ENCODE assay signal across 9 mouse cellular contexts in genomic region chr5:136084891-136085651, GRCm38 (mm10). TPM values are rescaled to one million over a fixed set of nuclear protein-coding genes. Genes with fewer than 3 reads are reported as not detected.
A peak's percentile ranks its signal among the peaks of the same experiment; 100 is the strongest.
DNase-seq lines count a peak whose midpoint lies in the region; ATAC-seq and TF ChIP-seq lines count a peak whose summit lies in the region.
"Had no signal": no experiment of that assay in that cellular context is flagged by ENCODE, and none has a peak within 500 bp of the region (broad histone marks: within the 10 kb centered on the region; RNA-seq: fewer than 3 reads in every experiment).

No protein-coding gene starts in this region.

- ATAC-seq in heart, embryonic 11.5 days (replicated peaks; ENCODE audit: insufficient number of reproducible peaks, low FRiP score, low TSS enrichment): no peak
- no peak for ATAC-seq in embryonic facial prominence, embryonic 15.5 days (ENCODE audit: insufficient number of reproducible peaks, low FRiP score, low TSS enrichment, low read depth)
- peak; percentile 36; the same call in 1 of the 2 replicates for ATAC-seq in intestine, postnatal 0 days
- ATAC-seq in inflammation-experienced regulatory T-cells, adult 6 months: no peak

- H3K27me3 ChIP-seq in heart, embryonic 11.5 days (ENCODE audit: control insufficient read depth, insufficient read depth, low read length): peaks cover 32% of the 10 kb centered on the region
- H3K27me3 ChIP-seq in embryonic facial prominence, embryonic 15.5 days: 0 out of 2 replicates have a peak, but pooled peaks cover 6% of the 10 kb centered on the region
- no peaks in the 10 kb centered on the region for H3K27me3 ChIP-seq in intestine, postnatal 0 days (replicated peaks; ENCODE audit: control insufficient read depth, insufficient read depth, low read length)
- H3K27me3 ChIP-seq in midbrain, embryonic 10.5 days (ENCODE audit: low read depth, poor library complexity, severe bottlenecking): peaks cover 57% of the 10 kb centered on the region

- H3K9ac ChIP-seq in heart, embryonic 11.5 days (ENCODE audit: low read depth, low read length): no peak overlapping the region
- no peak overlapping the region for H3K9ac ChIP-seq in embryonic facial prominence, embryonic 15.5 days
- H3K9ac ChIP-seq in intestine, postnatal 0 days (ENCODE audit: low read depth, low read length): peak overlapping the region; percentile 44

- no peak overlapping the region for H3K27ac ChIP-seq in heart, embryonic 11.5 days (ENCODE audit: low read depth, low read length)
- no peak overlapping the region for H3K27ac ChIP-seq in embryonic facial prominence, embryonic 15.5 days (replicated peaks)
- no peak overlapping the region; the same call in 1 of the 2 replicates for H3K27ac ChIP-seq in intestine, postnatal 0 days (ENCODE audit: low read depth, low read length)
- peak overlapping the region; percentile 35; the same call in 1 of the 2 replicates for H3K27ac ChIP-seq in midbrain, embryonic 10.5 days (replicated peaks)

- no peak for DNase-seq in heart, adult 8-10 months (ENCODE audit: low spot score)
- DNase-seq in adrenal gland, postnatal 25 days: peak; percentile 64
- peak; percentile 61 for DNase-seq in midbrain, embryonic 10.5 days (ENCODE audit: low spot score)
- peak; percentile 73 for DNase-seq in testis, postnatal 10 days (ENCODE audit: low spot score)

- no peaks in the 10 kb centered on the region for H3K36me3 ChIP-seq in heart, embryonic 11.5 days (ENCODE audit: control insufficient read depth, insufficient read depth, low read length)
- H3K36me3 ChIP-seq in embryonic facial prominence, embryonic 15.5 days: no peaks in the 10 kb centered on the region
- no peaks in the 10 kb centered on the region for H3K36me3 ChIP-seq in intestine, postnatal 0 days (ENCODE audit: control insufficient read depth, insufficient read depth)
- H3K36me3 ChIP-seq in midbrain, embryonic 10.5 days: no peaks in the 10 kb centered on the region

- peak overlapping the region; percentile 97 for H3K4me2 ChIP-seq in heart, embryonic 11.5 days
- peak overlapping the region; percentile 97 for H3K4me2 ChIP-seq in embryonic facial prominence, embryonic 15.5 days (replicated peaks)
- peak overlapping the region; percentile 98 for H3K4me2 ChIP-seq in intestine, postnatal 0 days (replicated peaks; ENCODE audit: low read depth)

- H3K9me3 ChIP-seq in heart, embryonic 11.5 days (replicated peaks; ENCODE audit: control insufficient read depth, low read length): no peaks in the 10 kb centered on the region
- no peaks in the 10 kb centered on the region for H3K9me3 ChIP-seq in embryonic facial prominence, embryonic 15.5 days (replicated peaks)
- H3K9me3 ChIP-seq in intestine, postnatal 0 days (ENCODE audit: control insufficient read depth): no peaks in the 10 kb centered on the region
- no peaks in the 10 kb centered on the region for H3K9me3 ChIP-seq in midbrain, embryonic 10.5 days (replicated peaks)

- H3K4me3 ChIP-seq in heart, embryonic 11.5 days (ENCODE audit: low read depth, low read length): peak overlapping the region; percentile 52; the same call in 1 of the 2 replicates
- peak overlapping the region; percentile 61 for H3K4me3 ChIP-seq in embryonic facial prominence, embryonic 15.5 days (replicated peaks)
- H3K4me3 ChIP-seq in intestine, postnatal 0 days (ENCODE audit: low read depth, low read length): peak overlapping the region; percentile 69
- H3K4me3 ChIP-seq in midbrain, embryonic 10.5 days: peak overlapping the region; percentile 63

- WGBS in heart, embryonic 11.5 days (ENCODE audit: insufficient replicate concordance): 10% methylated on average over 21 of the region's 21 CpGs
- WGBS in embryonic facial prominence, embryonic 15.5 days: 18% methylated on average over 20 of the region's 21 CpGs
- 24% methylated on average over 21 of the region's 21 CpGs for WGBS in intestine, postnatal 0 days
- 4% methylated on average over 21 of the region's 21 CpGs for WGBS in midbrain, embryonic 10.5 days

- no peak for TF ChIP-seq CTCF in intestine, postnatal 0 days (IDR thresholded peaks at IDR 0.05; ENCODE audit: low read depth)

- H3K4me1 ChIP-seq in heart, embryonic 11.5 days (ENCODE audit: control insufficient read depth, insufficient read depth, low read length): peaks cover 11% of the 10 kb centered on the region
- H3K4me1 ChIP-seq in embryonic facial prominence, embryonic 15.5 days: peaks cover 24% of the 10 kb centered on the region
- peaks cover 7% of the 10 kb centered on the region for H3K4me1 ChIP-seq in intestine, postnatal 0 days (replicated peaks; ENCODE audit: control insufficient read depth, insufficient read depth, low read length)
- peaks cover 37% of the 10 kb centered on the region for H3K4me1 ChIP-seq in midbrain, embryonic 10.5 days

RNA-seq across cellular contexts. Expression of gene Rasa4, which starts 1.4 kb away (rescaled TPM):
- polyA plus RNA-seq in heart, embryonic 11.5 days (2014; fragmentation: Nextera tagmentation; extraction: Ambion mirVana): 0.39 and 0.96 TPM in 2 replicates
- total RNA-seq in heart, adult 8-10 months (2022): 1 to 10 TPM; 6.6 to 7.6 (median 6.9) TPM
- 13.8 and 19.1 TPM in 2 replicates for total RNA-seq in adrenal gland, postnatal 25 days (2021)
- 13.4 and 13.6 TPM in 2 replicates for polyA plus RNA-seq in embryonic facial prominence, embryonic 15.5 days (2015; fragmentation: Nextera tagmentation; extraction: Ambion mirVana)
- 8.1 and 8.7 TPM in 2 replicates for polyA plus RNA-seq in intestine, postnatal 0 days (2015; fragmentation: Nextera tagmentation; extraction: Ambion mirVana)
- 3.6 and 6.3 TPM in 2 replicates for polyA plus RNA-seq in midbrain, embryonic 10.5 days (2016; fragmentation: Nextera tagmentation; extraction: Ambion mirVana)
- polyA plus RNA-seq in inflammation-experienced regulatory T-cells, adult 6 months (2017; shearing (Covaris generic)): 1 to 10 TPM; 1.5 to 2.4 (median 1.7) TPM

RNA-seq across cellular contexts. Expression of gene Upk3bl, which starts 30.8 kb away (rescaled TPM):
- 0.37 TPM in 1 of 2 replicates, not detected in the other for polyA plus RNA-seq in heart, embryonic 11.5 days (2014; fragmentation: Nextera tagmentation; extraction: Ambion mirVana)
- not detected for total RNA-seq in heart, adult 8-10 months (2022)
- not detected in 2 replicates for total RNA-seq in adrenal gland, postnatal 25 days (2021)
- polyA plus RNA-seq in embryonic facial prominence, embryonic 15.5 days (2015; fragmentation: Nextera tagmentation; extraction: Ambion mirVana): 41.7 and 48.4 TPM in 2 replicates
- 0.39 TPM in 1 of 2 replicates, not detected in the other for polyA plus RNA-seq in intestine, postnatal 0 days (2015; fragmentation: Nextera tagmentation; extraction: Ambion mirVana)
- 0.50 and 0.72 TPM in 2 replicates for polyA plus RNA-seq in midbrain, embryonic 10.5 days (2016; fragmentation: Nextera tagmentation; extraction: Ambion mirVana)
- polyA plus RNA-seq in inflammation-experienced regulatory T-cells, adult 6 months (2017; shearing (Covaris generic)): not detected

RNA-seq across cellular contexts. Expression of gene Polr2j, which starts 31.4 kb away (rescaled TPM):
- polyA plus RNA-seq in heart, embryonic 11.5 days (2014; fragmentation: Nextera tagmentation; extraction: Ambion mirVana): 164 and 178 TPM in 2 replicates
- 10 to 100 TPM; 73.1 to 88.1 (median 78.9) TPM for total RNA-seq in heart, adult 8-10 months (2022)
- 76.9 and 82.2 TPM in 2 replicates for total RNA-seq in adrenal gland, postnatal 25 days (2021)
- 205 and 222 TPM in 2 replicates for polyA plus RNA-seq in embryonic facial prominence, embryonic 15.5 days (2015; fragmentation: Nextera tagmentation; extraction: Ambion mirVana)
- 152 and 169 TPM in 2 replicates for polyA plus RNA-seq in intestine, postnatal 0 days (2015; fragmentation: Nextera tagmentation; extraction: Ambion mirVana)
- polyA plus RNA-seq in midbrain, embryonic 10.5 days (2016; fragmentation: Nextera tagmentation; extraction: Ambion mirVana): 286 and 311 TPM in 2 replicates
- polyA plus RNA-seq in inflammation-experienced regulatory T-cells, adult 6 months (2017; shearing (Covaris generic)): 100 to 1,000 TPM; 120 to 150 (median 121) TPM

RNA-seq across cellular contexts. Expression of gene Upk3b, which starts 46.8 kb away (rescaled TPM):
- 68.7 and 69.3 TPM in 2 replicates for polyA plus RNA-seq in heart, embryonic 11.5 days (2014; fragmentation: Nextera tagmentation; extraction: Ambion mirVana)
- 10 to 100 TPM; 13.3 to 26.7 (median 18.2) TPM for total RNA-seq in heart, adult 8-10 months (2022)
- total RNA-seq in adrenal gland, postnatal 25 days (2021): 1.4 and 3.0 TPM in 2 replicates
- polyA plus RNA-seq in embryonic facial prominence, embryonic 15.5 days (2015; fragmentation: Nextera tagmentation; extraction: Ambion mirVana): 4.0 and 5.4 TPM in 2 replicates
- polyA plus RNA-seq in intestine, postnatal 0 days (2015; fragmentation: Nextera tagmentation; extraction: Ambion mirVana): 18.3 and 21.3 TPM in 2 replicates
- polyA plus RNA-seq in midbrain, embryonic 10.5 days (2016; fragmentation: Nextera tagmentation; extraction: Ambion mirVana): 0.10 TPM in 1 of 2 replicates, not detected in the other
- under 1 TPM in 1 of 3 experiments, not detected in 2; 0.16 TPM for polyA plus RNA-seq in inflammation-experienced regulatory T-cells, adult 6 months (2017; shearing (Covaris generic))
- total RNA-seq: neutrophil, adult 5-6 weeks had no signal

RNA-seq across cellular contexts. Expression of gene Lrwd1, which starts 50.8 kb away (rescaled TPM):
- 21.7 and 22.6 TPM in 2 replicates for polyA plus RNA-seq in heart, embryonic 11.5 days (2014; fragmentation: Nextera tagmentation; extraction: Ambion mirVana)
- 1 to 10 TPM; 5.4 to 6.9 (median 6.0) TPM for total RNA-seq in heart, adult 8-10 months (2022)
- 13.8 and 14.3 TPM in 2 replicates for total RNA-seq in adrenal gland, postnatal 25 days (2021)
- polyA plus RNA-seq in embryonic facial prominence, embryonic 15.5 days (2015; fragmentation: Nextera tagmentation; extraction: Ambion mirVana): 36.8 and 40.0 TPM in 2 replicates
- polyA plus RNA-seq in intestine, postnatal 0 days (2015; fragmentation: Nextera tagmentation; extraction: Ambion mirVana): 7.5 and 7.8 TPM in 2 replicates
- polyA plus RNA-seq in midbrain, embryonic 10.5 days (2016; fragmentation: Nextera tagmentation; extraction: Ambion mirVana): 56.9 and 59.0 TPM in 2 replicates
- polyA plus RNA-seq in inflammation-experienced regulatory T-cells, adult 6 months (2017; shearing (Covaris generic)): 10 to 100 TPM; 37.0 to 37.7 (median 37.2) TPM

Comparison
In these comparisons a context has a peak if more than half of its experiments do, and no peak if none do; other contexts are left out.
1. RNA of gene Upk3bl, which starts 30.8 kb away (polyA plus RNA-seq): 41.7 to 48.4 TPM in embryonic facial prominence, embryonic 15.5 days; 0.50 to 0.72 TPM in midbrain, embryonic 10.5 days, 0.37 TPM in heart, embryonic 11.5 days, 0.39 TPM in intestine, postnatal 0 days and not detected in inflammation-experienced regulatory T-cells, adult 6 months; every median in the first group is over 10 times any median in the second.
2. Peak in every context shown above with its lines, with median percentiles within 50 percentile points of each other: H3K4me2 ChIP-seq and H3K4me3 ChIP-seq.